Mouse (Mus musculus): ENCODE measurements around the gene Acnat1. TPM values are rescaled to one million over a fixed set of nuclear protein-coding genes. Genes with fewer than 3 reads are reported as not detected.
"Not testable (repeated sequence)": the region's sequence is repeated elsewhere in the genome, so short reads cannot be mapped to it uniquely, and the experiment has no call there.

Acnat1 gene
- total RNA-seq (2021), result 1 to 10 TPM; 1.1 TPM
- long read RNA-seq, experiment 1, result 0 reads
- long read RNA-seq, experiment 2, result 0 reads

DNA sequence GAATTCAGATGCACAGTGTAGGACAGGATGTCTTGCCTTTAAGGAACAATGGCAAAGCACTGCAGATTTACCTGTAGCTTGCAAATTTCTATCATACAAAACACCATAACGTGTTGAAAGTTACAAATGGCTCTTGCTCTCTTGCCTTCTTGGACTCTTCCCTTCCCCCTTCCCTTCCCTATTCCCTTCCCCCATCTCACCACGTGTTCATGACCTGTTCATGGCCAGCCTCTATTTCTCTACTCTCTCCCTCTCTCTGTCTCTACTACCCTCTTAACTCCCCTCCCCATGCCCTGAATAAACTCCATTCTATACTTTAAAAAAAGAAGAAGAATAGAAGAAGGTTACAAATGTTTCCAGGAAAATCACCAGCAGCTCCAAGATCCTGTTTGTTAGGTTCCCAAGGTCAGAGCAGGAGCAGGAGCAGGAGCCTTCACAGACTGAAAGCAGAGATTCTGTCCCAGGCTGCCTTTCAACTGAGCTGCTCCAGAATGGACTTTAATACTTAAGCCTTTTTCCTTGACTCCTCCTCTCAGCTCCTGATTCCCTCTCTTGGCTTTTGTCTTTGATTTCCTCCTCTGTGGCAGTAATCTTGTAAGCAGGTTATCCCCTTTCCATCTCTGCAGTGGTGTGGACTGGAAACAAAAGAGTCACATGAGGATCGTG lies at the start of gene Acnat1:
Gene Acnat1 (minus strand): TSS at position 478 of the 666 bp plus-strand sequence.
- no peak for DNase-seq (ENCODE audit: low spot score in 2 of 2)

DNA sequence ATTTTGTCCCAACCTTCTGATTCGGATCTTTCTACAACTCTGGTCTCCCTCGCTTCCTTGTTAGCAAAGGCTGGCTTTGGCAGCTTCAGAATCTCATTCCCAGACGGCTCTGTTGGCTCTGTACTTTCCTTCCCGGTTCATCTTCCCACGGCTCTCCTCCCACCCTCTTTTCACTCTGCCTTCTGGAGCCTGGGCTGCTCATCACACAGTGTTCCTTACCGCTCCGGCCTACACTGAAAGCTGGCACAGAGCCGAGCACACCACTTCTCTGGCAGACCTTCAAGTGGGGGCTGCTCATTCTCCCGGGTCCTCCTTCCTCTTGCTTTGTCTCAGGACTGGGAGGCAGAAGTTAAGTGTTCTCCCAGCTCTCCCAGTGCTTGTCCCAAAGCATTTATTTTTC lies 48.9 kb upstream of the Acnat1 start:
- DNase-seq (ENCODE audit: low spot score in 2 of 2), result no peak

DNA sequence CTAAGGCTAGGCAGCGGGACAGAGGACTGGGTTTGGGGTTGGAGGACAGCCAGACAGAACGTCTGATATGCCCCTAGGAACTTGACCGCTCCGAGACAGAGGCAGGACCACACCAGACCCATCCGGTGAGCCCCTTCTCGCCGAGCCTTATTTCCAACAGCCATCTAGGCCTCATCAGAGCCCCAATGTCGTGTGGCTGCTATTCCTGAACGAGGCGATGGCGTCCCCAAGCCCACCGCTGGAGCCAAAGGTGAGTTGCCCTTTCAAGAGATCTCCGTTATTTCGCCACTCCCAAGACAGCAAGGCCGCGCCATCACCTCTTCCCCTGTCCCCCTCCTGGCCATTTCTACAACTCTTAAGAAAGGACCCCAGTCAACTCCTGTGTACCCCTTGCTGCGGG lies 47.6 kb upstream of the Acnat1 start:
- no peak for DNase-seq (ENCODE audit: low spot score in 2 of 2)

DNA sequence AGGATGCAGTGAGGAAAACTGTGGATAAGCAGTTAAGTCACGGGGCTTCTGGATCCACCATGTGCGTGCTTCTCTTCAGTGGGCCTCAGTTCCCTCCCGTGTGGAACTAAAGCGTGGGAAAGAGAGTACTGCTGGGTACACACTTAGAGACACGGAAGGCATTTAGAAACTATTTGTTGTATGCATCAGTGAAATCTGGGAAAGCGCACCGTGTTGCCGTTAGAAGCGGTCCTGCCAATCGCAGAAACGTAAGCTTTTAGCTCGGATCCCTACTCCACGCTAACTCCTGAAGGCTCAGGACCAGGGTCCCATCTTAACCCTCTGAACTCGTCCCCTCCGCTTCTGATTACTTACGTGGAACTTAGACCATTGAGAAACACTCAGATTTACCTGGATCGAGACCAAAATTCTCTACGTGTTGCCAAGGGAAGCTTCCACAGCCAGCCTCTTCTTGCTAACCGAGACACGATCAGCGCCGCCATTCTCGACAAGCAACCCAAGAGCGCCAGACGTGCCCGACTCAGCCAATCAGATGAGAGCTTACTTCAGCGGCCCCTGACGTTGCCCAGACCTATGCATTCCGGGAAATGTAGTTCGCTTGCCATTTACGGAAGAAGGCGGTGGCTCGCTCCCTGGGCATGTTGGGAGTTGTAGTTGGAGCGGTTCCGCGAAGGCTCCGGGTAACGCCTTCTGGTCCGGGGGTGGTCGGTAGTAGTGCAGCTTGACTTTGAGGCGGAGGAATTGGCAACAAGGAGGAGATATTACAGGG lies 47.0 kb upstream of the Acnat1 start, which contains the start of the genes Mrpl50 and Zfp189:
Gene Mrpl50 (minus strand): TSS at position 522 of the 769 bp plus-strand sequence.
Gene Zfp189 (plus strand): TSS at position 605 of the 769 bp plus-strand sequence.
- peak; percentile 78 to 82 for DNase-seq (ENCODE audit: low spot score in 2 of 2)

DNA sequence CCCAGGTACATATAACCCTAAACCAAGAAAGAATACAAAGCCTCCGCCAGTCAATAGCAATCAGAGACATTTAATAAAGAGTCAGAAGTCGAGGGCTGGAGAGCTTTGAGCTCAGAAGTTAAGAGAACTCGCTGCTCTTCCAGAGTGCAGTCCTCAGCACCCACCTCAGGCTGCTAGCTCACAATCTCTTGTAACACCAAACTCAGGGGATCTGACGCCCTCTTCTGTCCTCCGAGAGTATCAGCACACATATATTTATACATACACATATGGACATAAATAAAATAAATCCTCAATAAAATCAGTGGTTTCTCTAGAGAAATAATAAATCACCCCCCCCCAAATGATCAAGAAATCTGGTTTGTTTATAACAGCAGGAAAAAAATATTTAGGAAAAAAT lies 45.8 kb upstream of the Acnat1 start:
- DNase-seq (ENCODE audit: low spot score in 2 of 2), result no peak

DNA sequence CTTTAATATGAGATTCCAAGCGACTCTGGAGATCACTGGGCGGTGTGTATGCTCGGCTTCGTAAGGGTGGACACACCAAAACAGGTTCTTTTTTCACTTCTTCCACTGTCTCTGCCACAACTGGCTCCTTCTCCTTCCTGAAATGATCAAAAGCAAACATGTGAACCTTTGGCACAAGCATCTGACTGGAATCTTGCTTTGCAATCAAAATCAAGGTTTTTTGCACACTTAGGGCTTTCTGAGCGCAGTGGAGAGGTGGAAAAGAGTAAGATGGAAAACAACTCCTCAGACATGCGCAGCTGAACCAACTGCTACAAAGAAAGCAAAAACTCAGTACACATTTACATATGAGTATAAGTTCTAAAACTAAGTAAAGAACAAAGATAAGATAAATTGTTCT lies 40.7 kb upstream of the Acnat1 start:
- no peak for DNase-seq (ENCODE audit: low spot score in 2 of 2)

DNA sequence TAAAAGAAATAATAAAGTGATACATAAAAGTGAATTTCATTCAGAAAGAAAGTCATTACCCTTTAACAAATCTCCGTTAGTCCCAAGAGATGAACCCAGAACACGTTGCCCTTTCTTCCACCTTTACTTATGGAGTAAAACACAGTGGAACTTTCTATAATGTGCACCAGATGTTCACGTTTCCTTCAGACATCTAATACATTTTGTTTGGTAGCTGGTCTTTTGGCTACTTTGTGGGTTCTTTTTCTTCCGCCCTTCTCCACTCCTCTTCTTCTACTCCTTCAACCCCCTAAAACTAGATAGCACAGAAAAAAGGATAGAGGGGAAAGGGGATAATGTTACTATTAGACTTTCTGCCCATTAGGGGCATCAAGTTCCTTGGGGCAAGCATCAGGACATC lies 38.9 kb upstream of the Acnat1 start:
- DNase-seq (ENCODE audit: low spot score in 2 of 2), result no peak

DNA sequence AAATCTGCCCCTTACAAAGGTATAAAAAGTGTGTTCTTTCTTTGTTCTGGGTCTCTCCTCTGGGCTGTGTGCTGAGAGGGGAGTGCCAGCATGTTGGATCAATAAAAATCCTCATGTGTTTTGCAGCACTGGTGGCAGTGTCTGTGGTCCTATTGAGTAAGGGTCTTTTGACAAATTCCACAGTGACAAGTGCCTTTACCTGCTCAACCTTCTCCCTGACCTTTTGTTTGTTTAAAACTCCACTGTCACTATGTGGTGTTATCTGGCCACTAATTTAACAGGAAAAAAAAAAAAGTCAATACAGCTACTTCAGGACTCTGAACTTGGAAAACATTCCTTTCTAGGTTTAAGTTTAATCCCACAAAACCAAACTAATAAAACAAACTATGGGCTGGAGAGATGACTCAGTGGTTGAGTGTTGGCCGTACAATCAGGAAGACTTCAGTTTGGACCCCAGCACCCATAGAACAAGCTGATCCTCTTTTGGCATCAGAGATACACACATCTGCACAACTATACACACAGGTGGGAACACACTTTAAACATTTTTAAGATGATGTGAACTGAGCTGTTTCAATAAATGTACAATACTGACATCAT lies 36.6 kb upstream of the Acnat1 start:
- not testable (repeated sequence) for DNase-seq (ENCODE audit: low spot score in 2 of 2)

DNA sequence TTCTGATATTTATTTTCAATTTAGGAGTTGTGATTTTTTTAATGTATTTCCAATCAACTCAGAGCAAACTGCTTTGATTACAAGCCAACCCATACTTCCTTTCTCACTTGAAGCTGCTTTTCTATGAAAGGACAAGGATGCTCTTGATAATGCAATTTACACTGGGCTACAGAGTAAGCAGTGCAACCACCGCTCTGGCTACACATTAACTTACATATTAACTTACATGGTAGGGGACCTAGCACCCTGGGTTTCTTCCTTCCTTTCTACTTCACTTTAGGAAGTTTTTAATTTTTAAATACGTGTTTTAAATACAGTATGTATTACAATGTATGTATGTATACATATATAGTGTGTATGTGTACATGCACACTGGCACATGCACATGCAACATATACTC lies 35.5 kb upstream of the Acnat1 start:
- no peak for DNase-seq (ENCODE audit: low spot score in 2 of 2)

DNA sequence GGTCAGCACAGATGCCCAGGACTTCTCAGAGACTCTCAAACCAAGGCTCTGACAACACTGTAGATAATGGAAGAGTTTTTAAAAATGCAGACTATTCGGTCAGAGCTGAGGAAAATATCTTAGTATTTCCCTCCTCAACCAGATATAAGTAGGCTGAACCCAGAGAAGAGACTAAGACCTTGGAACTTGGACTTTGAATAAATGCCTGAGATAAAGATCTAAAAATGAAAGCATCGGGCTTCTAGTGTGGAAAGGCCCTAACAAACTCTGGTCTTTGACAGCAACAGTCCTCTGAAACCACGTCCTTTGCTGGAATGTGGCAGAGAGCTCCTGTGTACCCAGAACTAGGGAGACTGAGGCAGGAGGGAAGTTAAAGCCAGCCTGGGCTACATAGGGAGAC lies 32.7 kb upstream of the Acnat1 start, which contains the start of gene Baat:
Gene Baat (minus strand): TSS at position 172 of the 400 bp plus-strand sequence.
- no peak for DNase-seq (ENCODE audit: low spot score in 2 of 2)

DNA sequence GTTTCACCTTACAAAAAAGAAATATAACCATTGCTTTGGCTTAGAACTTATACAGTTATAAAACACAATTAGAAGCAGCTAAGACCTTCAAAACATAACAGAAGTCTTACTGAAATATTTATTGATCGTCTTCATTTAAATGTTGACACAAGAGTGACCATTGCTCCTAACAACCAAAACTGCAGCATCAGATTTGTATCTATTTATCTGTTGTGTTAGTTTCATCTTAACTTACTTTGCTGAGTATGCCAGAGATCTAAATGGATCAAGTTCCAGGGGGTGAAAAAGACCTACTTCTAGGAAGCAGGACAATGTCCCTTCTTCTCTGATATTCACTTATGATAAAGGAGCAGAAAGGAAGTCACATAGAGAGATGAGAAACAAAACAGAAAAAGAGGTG lies 29.9 kb upstream of the Acnat1 start:
- no peak for DNase-seq (ENCODE audit: low spot score in 2 of 2)

DNA sequence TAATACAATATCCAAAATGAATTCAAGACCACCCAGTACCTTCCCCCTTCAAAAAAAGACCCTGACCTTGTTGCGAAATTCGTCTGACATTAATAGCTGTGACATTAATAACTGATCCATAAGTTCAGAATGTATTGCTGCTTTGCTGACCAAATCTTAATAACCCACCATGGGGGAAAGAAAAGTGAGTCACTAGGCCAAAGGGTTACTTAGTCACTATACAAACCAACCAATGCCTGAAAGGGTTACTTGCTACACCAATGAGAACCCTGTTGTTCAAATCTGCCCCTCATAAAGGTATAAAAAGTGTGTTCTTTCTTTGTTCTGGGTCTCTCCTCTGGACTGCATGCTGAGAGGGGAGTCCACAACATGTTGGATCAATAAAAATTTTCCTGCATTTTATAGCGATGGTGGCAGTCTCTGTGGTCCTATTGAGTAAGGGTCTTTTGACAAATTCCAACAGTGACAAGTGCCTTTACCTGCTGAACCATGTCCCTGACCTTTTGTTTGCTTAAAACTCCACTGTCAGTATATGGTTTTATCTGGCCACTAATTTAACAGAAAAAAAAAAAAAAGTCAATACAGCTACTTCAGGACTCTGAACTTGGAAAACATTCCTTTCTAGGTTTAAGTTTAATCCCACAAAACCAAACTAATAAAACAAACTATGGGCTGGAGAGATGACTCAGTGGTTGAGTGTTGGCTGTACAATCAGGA lies 12.4 kb upstream of the Acnat1 start:
- DNase-seq (ENCODE audit: low spot score in 2 of 2), result not testable (repeated sequence)

DNA sequence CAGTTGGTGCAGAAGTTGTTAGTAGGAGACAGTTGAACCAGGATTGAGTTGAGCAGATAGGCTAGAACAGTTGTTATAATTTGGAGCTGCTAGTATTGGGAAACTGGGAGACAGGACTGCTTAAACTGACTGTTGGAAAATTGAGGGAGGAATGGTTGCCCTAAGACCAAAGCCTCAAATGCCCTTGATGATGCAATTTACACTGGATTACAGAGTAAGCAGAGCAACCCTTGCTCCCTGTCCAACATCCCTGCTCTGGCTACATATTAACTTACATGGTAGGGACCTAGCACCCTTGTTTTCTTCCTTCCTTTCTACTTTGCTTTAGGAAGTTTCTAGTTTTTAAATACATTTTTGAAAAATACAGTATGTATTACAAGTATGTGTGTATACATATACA lies 11.7 kb upstream of the Acnat1 start:
- no peak for DNase-seq (ENCODE audit: low spot score in 2 of 2)

DNA sequence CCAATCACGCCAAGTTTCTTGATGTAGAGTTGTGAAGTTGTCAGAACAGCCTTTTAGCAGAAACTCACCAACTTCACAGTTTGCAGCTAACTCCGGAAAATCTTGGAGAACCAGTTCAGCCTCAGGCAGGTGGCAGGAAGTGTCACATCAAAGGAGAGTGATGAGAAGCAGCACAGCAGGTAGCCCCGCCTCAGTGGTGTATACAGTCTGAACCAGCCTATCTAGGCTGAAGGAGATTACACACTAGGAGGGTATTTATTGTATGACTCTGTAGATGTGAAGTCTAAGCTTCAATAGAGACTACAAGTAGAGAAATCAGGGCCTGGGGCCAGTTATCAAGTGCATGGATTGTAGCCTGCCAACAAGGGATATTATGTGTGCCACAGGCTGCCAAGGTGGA lies 7.2 kb upstream of the Acnat1 start:
- DNase-seq (ENCODE audit: low spot score in 2 of 2), result no peak

DNA sequence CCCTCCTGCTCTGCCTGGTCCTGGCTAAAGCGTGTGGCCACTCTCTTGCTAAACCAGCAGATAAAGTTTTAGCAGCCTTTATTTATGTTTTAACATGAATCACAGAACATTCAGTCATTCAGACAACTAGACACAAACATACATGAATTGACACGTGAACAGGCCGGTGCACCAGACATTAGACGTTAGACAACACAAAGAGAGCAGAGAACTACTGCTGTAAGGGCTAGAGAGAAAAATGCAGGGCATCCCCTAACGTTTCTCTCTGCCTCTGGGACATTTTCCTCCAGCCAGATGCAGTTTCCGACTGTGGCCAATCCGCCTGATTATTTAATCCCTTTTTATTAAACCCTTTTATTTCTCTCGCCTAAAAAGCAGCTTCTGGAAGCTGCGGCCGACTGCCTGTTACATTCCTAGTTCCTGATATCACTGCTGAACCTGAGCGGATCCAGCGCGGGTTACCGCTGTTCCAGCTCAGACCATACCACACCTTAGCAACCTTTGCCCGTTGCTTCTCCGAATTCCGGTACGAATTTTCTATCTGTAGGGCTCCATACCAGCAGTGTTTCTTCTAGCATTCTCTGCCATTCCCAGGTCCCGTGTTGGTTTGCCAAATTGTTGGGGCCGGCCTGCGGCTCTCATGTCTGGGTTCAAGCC lies 6.5 kb upstream of the Acnat1 start:
- no peak for DNase-seq (ENCODE audit: low spot score in 2 of 2)

DNA sequence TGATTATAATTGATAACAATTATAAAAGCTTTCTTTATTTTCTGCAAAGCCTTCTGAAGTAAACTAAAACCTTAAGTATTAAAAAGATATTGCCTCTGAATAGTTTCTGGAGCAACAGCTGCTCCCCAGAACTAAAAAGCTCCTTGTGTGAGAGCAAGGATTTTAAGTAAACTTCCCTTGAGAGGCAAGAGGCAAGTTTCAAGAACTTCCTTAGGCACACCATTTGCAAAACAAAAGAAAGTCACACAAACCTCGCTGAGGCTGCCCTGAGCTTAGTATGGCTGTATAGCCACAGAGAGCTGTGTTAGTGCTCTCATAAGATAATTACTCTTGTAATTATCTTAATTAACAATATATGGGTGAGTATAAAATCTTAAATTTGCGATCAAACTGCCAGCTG lies 5.3 kb upstream of the Acnat1 start:
- DNase-seq (ENCODE audit: low spot score in 2 of 2), result not testable (repeated sequence)

DNA sequence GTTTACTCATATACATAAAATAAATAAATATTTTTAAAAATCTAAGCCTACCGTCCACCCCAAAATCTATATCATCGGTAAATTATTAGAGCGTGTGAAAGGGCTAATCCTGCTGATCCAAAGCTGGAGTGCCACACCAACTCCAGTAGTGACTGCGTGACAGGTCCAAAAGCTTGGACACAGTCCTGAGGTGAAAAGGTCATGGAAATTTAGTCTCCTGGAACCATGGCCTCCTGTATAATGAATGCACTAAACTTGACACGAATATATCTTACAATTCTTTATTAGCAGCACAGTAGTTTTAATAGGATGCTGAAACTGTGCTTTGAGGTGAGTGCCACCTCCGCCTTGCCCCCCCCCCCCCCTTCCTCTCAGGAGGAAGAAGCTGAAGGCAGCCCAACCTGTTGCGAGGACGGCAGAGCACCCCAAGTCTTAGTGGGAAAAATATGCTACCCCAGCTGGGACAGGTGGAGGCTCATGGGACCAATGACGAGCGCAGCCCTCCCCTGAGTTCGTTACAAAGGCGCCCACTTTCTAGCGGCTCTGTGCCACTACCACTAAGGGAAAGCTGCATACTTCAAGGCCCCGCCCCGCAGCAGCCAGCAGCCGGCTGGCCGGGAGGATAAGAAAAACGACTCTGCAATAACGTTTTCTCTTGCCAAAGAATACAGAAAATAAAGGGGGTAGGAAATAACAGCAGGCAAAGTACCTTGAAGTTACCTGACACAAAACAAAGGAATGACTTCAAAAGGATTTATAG lies 4.6 kb upstream of the Acnat1 start:
- no peak for DNase-seq (ENCODE audit: low spot score in 2 of 2)

DNA sequence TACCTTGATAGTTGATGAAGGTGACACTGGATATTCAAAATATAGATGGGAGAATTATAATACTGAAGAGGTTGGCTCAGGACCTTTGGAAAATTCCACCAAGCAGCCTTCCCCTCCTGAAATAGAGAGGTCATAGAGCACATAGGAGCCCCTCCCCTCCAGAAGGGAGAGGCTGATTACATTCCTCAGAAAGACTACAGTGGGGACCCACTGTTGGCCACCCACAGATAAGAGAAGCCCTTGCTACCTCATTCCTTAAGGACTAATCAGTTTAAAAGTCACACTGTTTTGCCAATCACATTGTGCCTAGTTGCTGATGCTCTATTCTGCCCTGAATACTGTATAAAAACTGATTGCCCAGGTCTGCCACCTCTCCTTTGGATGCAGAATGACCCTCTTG lies 871 bp upstream of the Acnat1 start:
- no peak for DNase-seq (ENCODE audit: low spot score in 2 of 2)

DNA sequence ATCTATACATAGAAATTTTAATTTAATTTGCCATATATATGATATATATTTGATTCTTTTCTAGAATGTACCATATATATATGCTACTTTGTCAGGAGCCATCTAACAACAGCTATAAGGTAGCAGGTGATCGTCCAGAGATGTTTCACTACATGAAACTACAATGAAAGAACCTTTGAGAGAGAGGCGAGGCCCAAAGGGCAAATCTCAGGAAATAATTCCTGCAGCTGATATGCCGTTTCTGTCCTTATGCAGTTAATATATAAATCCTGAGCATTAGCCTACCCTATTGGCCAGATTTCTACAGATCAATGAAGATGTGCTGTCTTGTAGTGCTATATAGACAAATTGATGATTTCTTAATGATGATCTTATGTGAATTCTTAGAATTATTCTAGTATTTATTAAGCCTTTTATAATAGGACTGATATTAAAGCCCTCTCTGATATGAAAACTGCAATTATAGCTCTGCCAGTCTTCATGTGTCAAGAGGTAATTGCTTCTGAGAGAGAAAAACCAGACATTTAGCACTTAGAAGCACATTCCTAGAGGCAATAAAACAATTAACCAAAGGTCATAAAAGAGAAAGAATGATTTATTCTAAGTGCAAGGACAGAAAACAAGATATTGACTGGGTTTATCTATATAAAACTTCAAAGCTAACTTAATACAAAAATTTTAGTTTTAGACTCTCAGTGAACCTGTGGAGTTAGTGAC lies 4.1 kb downstream of the Acnat1 start:
- no peak for DNase-seq (ENCODE audit: low spot score in 2 of 2)
